Mouse (Mus musculus): ENCODE results near the gene Supt20.
A peak's percentile ranks its signal among the peaks of the same experiment; 100 is the strongest.

The Supt20 gene

GRCm38 (mm10) chr3:54692202-54693055 is at the start of gene Supt20:
Supt20 (plus strand) TSS chr3:54692807.
- DNase-seq (ENCODE audit: low read depth, low spot score), result peak; percentile 98

- DNase-seq (ENCODE audit: low read depth, low spot score), result no peak
These were observed 49.8 kb upstream of the Supt20 start for GRCm38 (mm10) chr3:54642851-54643250.

- DNase-seq (ENCODE audit: low read depth, low spot score), result peak; percentile 31
These were observed 45.0 kb upstream of the Supt20 start for GRCm38 (mm10) chr3:54647583-54647982.

GRCm38 (mm10) chr3:54651576-54651975 is 41.0 kb upstream of the Supt20 start:
- DNase-seq (ENCODE audit: low read depth, low spot score), result no peak

GRCm38 (mm10) chr3:54654169-54654568 is 38.4 kb upstream of the Supt20 start:
- DNase-seq (ENCODE audit: low read depth, low spot score), result no peak

GRCm38 (mm10) chr3:54657090-54657489 is 35.5 kb upstream of the Supt20 start:
- no peak for DNase-seq (ENCODE audit: low read depth, low spot score)

GRCm38 (mm10) chr3:54657888-54658626 is 34.5 kb upstream of the Supt20 start:
- peak; percentile 60 for DNase-seq (ENCODE audit: low read depth, low spot score)

- DNase-seq (ENCODE audit: low read depth, low spot score), result no peak
These were observed 32.9 kb upstream of the Supt20 start for GRCm38 (mm10) chr3:54659736-54660135.

- DNase-seq (ENCODE audit: low read depth, low spot score), result peak; percentile 24
These were observed 30.2 kb upstream of the Supt20 start for GRCm38 (mm10) chr3:54662411-54662810.

GRCm38 (mm10) chr3:54668141-54668540 is 24.5 kb upstream of the Supt20 start:
- no peak for DNase-seq (ENCODE audit: low read depth, low spot score)

- no peak for DNase-seq (ENCODE audit: low read depth, low spot score)
These were observed 23.9 kb upstream of the Supt20 start for GRCm38 (mm10) chr3:54668722-54669121.

GRCm38 (mm10) chr3:54669559-54669958 is 23.0 kb upstream of the Supt20 start:
- DNase-seq (ENCODE audit: low read depth, low spot score), result no peak

- DNase-seq (ENCODE audit: low read depth, low spot score), result peak; percentile 67
These were observed 20.5 kb upstream of the Supt20 start for GRCm38 (mm10) chr3:54672111-54672510.

GRCm38 (mm10) chr3:54672557-54673529 is 19.8 kb upstream of the Supt20 start:
- peak; percentile 88 for DNase-seq (ENCODE audit: low read depth, low spot score)

- DNase-seq (ENCODE audit: low read depth, low spot score), result no peak
These were observed 15.8 kb upstream of the Supt20 start for GRCm38 (mm10) chr3:54676818-54677217.

GRCm38 (mm10) chr3:54681310-54682204 is 11.1 kb upstream of the Supt20 start:
- no peak for DNase-seq (ENCODE audit: low read depth, low spot score)

GRCm38 (mm10) chr3:54685202-54685601 is 7.4 kb upstream of the Supt20 start:
- no peak for DNase-seq (ENCODE audit: low read depth, low spot score)

- DNase-seq (ENCODE audit: low read depth, low spot score), result no peak
These were observed 5.4 kb upstream of the Supt20 start for GRCm38 (mm10) chr3:54687245-54687644.

GRCm38 (mm10) chr3:54689091-54689490 is 3.5 kb upstream of the Supt20 start:
- peak; percentile 66 for DNase-seq (ENCODE audit: low read depth, low spot score)

GRCm38 (mm10) chr3:54693056-54693415 is 429 bp downstream of the Supt20 start:
- DNase-seq (ENCODE audit: low read depth, low spot score), result peak; percentile 70
